Mouse (Mus musculus) G1E-ER4 (cell line): Measurements from ENCODE around the gene Sfr1. TPM values are rescaled to one million over a fixed set of nuclear protein-coding genes. Genes with fewer than 3 reads are reported as not detected.

ENCODE experiments used
- GATA1 ChIP-seq: IDR thresholded peaks from one replicate; pipeline ENCODE4 v1.8.0; 2012; ENCODE audit warnings: low read length, inconsistent platforms
- polyA plus RNA-seq: library from polyadenylated mRNA; stranded (reverse); fragments of >175 nt; gene quantifications from 2 replicates; pipeline ENCODE4 v1.2.3, GENCODE M21; 2012

The Sfr1 gene
- polyA plus RNA-seq = 9.2 and 19.6 TPM in 2 replicates

DNA sequence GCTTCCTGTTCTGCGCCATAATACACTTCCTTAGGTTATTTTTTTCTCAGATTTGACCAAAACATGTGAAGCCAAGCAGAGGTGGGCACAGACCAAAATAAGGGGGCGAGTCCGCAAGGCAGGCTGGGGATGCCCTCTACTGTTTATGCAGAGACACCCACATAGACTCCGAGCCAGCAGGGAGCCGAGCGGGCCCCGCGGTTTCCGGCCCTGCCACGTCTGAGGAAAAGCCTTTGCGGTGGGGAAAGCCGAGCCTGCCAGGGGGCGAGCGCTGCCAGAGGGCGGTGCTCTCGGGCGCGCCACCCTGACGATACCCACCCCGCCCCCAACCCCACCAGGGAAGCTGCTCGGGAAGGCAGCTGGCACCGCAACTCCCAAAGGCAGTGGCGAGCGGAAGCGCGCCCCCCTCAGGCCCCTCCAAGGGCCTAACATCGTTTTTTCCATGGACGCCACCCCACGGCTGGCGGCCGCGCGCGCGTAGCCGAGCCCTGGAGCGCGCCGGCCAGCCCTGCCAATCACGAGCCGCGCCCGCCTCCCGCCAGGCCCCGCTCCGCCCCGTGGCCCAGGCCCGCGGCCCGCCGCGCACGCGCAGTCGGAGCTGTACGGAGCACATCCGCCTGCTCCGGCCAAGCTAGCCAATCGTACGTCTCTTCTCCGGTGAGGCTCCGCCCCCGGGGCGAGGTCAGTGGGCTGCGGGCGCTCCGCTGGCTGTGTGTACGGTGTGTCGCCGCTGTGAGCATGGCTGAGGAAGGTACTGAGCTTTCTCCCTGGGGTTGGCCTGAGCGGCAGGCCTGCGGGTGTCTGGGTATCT is at the start of gene Sfr1:
Gene Sfr1, plus strand, starts transcription at position 612 of the 811 bp plus-strand sequence.
- TF ChIP-seq GATA1 = no peak

DNA sequence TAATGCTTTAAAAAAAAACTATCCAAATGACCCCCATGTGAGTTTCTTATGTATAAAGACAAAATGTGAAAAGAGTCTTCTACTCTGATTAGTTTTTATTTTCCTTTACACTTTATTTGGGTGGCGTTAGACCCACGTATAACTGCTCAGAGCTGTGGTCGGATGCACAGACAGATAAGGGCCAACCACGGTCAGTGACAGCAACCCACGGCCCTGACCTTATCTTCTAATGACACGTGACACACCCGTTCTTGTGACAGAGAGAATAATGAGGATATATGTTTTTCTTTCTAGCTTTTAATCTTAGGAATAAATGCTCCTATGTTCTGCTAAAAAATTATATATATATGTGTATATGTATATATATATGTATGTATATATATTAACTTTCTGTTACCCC is 41.9 kb upstream of the Sfr1 start:
- TF ChIP-seq GATA1 = no peak

GRCm38 (mm10) chr19:47691994-47692393 is 39.5 kb upstream of the Sfr1 start, which contains the start of gene Col17a1:
Gene Col17a1, minus strand, starts transcription at chr19:47692094.
- TF ChIP-seq GATA1 = no peak

DNA sequence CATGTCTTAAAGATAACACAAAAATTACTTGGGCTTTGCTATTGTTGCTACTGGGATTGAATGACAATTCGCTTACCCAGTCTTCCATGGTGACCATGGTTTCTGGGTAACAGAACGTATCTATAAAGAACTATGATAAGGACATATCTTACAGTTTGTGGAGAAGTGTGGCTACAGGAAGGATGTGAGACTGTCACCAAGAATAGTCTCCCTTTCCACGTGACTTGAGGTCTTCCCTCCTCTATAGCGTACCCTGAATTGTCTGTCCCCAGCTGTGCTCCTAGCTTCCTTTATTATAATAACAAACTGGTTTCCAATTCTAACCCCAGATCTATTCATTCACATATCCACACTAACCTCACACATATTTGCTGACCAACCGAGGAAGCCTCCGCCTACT is 35.8 kb upstream of the Sfr1 start:
- no peak for TF ChIP-seq GATA1

- TF ChIP-seq GATA1 = no peak
Observed at GRCm38 (mm10) chr19:47696411-47696810, 35.1 kb upstream of the Sfr1 start.

- TF ChIP-seq GATA1 = no peak
Observed at GRCm38 (mm10) chr19:47697067-47697466, 34.4 kb upstream of the Sfr1 start.

DNA sequence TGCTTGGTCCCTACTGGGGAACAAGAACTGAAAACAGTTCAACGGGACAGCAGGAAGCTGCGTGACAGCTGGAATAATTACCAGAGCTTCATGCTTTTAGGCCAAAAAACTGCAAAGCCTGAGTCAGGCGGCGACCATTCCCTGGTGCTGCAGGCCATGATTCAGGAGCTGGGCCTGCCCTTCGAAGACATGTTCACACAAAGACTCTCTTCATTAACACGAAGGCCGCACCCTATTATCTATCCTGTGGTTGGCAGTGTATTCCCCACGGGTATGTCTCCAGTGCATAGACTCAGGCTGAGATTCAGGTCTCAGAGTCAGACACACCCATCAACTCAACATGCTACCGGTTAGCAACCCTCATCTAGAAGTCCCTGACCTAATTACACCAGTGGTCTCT is 33.2 kb upstream of the Sfr1 start:
- no peak for TF ChIP-seq GATA1

DNA sequence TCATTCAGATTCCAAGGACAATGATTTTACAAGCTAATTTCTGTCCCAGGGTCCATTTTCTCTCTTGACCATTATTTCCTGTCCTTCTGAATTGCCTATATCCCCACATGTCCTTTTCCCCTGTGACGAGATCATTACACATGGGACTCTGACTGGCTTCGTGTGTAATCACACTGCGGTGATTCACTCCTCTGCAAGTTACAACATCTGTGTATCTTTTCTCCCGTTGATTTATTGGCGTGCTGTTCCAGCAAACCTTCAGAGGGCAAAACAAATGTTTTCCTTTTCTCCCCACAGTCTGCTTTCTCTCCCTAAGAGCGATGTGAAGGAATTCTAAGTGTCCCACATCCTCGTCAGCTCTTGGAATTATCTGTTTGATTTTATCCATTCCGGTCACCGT is 31.7 kb upstream of the Sfr1 start:
- no peak for TF ChIP-seq GATA1

DNA sequence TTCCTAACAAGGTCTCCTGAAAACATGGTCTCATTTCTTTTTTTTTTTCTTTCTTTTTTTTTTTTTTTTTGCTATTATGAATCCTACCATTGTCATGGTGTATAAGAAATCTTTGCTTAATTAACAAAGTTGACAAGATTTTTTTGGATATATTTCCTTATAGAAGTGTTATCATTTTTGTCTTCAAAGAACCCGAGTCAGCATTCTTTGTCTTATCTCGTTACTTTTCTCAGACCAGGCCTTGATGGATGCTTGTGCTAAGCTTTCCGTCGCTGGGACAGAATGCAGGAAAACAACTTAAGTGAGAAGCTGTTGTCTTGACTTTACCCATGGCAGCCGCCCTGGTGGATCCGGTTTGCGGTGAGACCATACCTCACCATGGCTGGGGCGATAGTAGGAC is 31.0 kb upstream of the Sfr1 start:
- TF ChIP-seq GATA1 = no peak

DNA sequence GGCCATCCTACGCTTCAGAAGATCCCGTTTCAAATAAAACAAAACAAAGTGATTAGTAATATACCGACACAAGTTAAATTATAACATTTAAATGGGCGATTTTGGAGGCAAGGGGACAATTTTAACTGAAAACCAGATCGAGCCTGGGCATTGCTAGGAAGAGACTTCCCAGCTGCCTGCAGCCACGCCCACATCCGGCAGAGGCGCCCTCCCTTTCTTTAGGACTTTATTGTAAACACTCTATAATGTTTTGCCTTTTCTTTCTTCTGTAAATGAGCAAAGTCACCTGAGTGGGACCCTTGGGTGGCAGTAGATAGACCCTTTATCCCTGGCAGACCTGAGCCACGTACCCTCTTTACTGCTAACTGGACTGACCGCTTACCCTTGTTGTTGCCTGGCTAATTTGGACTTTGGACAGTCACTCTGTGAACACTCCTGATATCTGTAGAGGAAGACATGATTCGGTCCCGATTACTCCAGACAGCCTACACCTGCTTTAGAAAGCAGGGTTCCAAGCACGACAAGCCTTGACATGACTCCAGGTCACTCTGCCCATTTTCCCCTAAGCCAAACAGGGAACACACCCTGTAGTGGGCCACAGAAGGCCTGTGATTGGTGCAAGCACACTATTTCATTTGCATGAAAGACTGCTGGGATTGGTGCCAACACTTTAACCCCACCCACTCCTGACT is 26.3 kb upstream of the Sfr1 start:
- no peak for TF ChIP-seq GATA1

- no peak for TF ChIP-seq GATA1
Observed at GRCm38 (mm10) chr19:47705772-47706309, 25.6 kb upstream of the Sfr1 start.

DNA sequence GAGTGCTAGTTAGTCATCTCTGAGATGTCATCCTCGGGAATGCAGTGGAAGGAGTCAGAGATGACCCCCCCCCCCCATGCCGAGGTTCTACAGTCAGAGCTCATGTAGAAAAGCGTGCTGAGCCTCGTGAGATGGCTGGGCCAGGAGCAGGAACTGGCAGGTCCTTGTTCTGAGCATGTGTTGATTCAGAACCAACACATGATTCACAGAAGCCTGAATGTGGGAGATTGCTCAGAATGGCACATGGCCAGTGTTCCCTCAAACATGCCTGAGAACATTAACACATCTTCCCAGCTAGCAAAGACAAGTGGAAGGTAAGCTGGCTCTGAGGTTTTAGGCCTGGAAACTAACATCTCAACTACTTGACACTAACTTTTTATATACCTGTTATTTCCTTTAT is 21.1 kb upstream of the Sfr1 start:
- TF ChIP-seq GATA1 = no peak

DNA sequence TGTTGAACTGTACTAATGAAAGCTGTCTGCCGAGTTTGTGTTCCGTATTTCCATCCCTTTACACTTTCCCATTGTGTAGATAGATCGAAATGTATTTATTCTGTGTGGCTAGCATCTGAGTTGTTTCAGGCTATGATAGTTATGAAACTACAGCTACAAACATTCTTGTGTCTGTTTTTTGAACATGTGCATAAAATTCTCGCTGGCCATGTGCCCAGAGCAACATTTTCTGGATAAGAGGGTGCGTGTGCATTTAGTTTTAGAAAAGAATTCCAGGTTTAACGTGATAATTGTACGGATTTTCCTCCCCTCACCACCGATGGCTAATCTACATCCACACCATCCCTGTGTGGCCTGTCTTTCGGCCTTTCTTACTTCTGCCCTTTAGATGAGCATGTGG is 18.0 kb upstream of the Sfr1 start:
- TF ChIP-seq GATA1 = no peak

DNA sequence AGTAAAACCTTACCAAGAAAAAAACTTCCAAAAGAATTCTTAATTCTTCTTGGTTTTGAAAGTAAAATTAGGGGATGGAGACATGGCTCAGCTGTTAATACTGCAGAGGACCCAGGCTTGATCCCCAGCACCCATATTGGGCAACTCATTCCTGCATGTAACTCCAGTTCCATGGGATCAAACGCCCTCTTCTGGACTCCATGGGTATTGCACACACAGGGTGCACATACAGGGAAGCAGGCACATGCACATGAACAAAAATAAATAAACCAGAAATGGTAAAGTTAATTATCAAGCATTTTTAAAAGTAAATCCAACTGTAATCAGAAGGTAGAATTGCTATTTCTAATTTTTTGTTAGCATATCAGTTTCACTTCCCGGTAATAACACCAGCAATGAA is 15.3 kb upstream of the Sfr1 start:
- no peak for TF ChIP-seq GATA1

DNA sequence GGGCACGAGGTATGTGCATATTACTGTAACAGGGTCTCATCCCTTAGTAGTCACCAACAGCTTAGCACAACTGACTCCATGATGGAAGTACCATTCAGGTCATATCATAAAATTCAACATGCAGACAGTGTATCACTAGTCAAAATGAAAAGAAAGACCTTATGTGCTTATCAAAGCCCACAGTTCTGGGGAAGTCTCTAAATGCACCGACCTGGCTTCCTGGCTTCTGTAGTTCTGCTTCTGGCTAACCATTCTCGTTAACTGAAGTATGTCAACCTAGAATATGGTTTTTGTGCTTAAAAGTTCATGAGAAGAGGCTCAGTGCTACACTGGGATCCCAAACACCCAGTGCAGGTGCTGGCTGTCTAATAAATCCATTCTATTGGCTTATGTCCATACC is 12.3 kb upstream of the Sfr1 start:
- TF ChIP-seq GATA1 = no peak

- no peak for TF ChIP-seq GATA1
Observed at GRCm38 (mm10) chr19:47722471-47722870, 9.0 kb upstream of the Sfr1 start.

DNA sequence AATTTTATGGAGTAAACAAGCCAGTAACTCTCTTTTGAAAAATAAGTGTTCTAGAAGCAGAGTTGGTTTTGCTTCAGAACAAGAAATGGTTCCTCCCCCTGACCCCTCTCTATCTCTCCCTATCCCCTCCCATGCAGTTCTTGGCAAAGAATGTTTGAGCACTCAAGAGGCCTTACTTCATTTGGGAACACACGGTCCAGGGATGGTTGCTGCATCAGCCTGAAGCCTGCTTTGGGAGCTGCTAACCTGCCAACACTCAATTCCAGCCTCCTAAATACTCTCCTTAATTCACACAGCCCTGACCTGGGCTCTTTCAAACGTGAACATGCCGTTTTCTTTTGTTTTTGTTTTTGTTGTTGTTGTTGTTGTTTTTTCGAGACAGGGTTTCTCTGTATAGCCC is 6.6 kb upstream of the Sfr1 start:
- TF ChIP-seq GATA1 = no peak

DNA sequence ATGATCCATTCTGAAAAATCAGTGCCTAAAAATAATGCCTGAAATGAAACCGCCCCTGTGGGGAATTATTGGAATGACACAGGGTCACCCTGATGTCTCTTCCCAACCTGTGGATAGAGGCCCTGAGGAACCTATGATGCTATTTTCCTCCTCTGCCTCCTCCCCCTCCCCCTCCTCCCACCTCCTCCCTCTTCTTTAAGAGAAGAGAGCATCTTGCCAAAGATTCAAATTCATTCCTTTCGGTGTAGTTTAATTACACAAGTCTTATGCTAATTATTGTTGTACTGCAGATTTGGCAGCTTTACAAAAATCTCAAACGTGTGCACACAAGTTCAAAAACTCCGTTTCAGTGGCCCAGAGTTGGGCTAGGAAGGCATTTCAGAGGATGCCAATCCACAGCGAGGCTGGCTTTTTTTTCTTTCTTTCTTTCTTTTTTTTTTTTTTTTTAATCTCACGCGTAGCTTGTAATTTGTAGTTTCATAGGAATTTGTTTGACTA is 5.8 kb upstream of the Sfr1 start:
- no peak for TF ChIP-seq GATA1
